Mouse (Mus musculus) midbrain, embryonic 16.5 days (tissue): ENCODE measurements at regions not wholly inside any gene's neighbourhood (a gene's known extent, or its start where the extent isn't known, plus 50 kb on each side); places are given as distances from the start of the nearest gene placed in this dataset.

Experiments
- ATAC-seq: fragments of 200-750 bp; cut with Nextera tagmentation; 2 replicates; pipeline ENCODE4 v1.8.0; 2017; ENCODE audit warnings: moderate TSS enrichment
- H3K27ac ChIP-seq: fragments of 300-500 bp; sonication (generic); 2 replicates; pipeline ENCODE4 v1.5.1; 2014; ENCODE audit warnings: mild to moderate bottlenecking, low read length, mixed read lengths
- H3K27me3 ChIP-seq: fragments of 300-500 bp; sonication (generic); 2 replicates; pipeline ENCODE4 v1.6.1; 2014; ENCODE audit warnings: low read depth, low read length, mixed read lengths; ENCODE audit not compliant: control insufficient read depth, insufficient read depth
- H3K36me3 ChIP-seq: fragments of 300-500 bp; sonication (generic); 2 replicates; pipeline ENCODE4 v1.6.1; 2014; ENCODE audit warnings: mild to moderate bottlenecking, low read length, moderate library complexity, mixed read lengths; ENCODE audit not compliant: control insufficient read depth, insufficient read depth
- H3K4me1 ChIP-seq: fragments of 300-500 bp; sonication (generic); 2 replicates; pipeline ENCODE4 v1.6.1; 2014; ENCODE audit warnings: mild to moderate bottlenecking, low read length, mixed read lengths; ENCODE audit not compliant: control insufficient read depth, insufficient read depth
- H3K4me2 ChIP-seq: fragments of 300-500 bp; sonication (generic); 2 replicates; pipeline ENCODE4 v1.6.1; 2014; ENCODE audit warnings: mild to moderate bottlenecking, low read length, mixed read lengths
- H3K4me3 ChIP-seq: fragments of 300-500 bp; sonication (generic); 2 replicates; pipeline ENCODE4 v1.5.1; 2014; ENCODE audit warnings: low read depth, mild to moderate bottlenecking, low read length, moderate library complexity, mixed read lengths
- H3K9ac ChIP-seq: fragments of 300-500 bp; sonication (generic); 2 replicates; pipeline ENCODE4 v1.6.1; 2014; ENCODE audit warnings: low read depth, low read length, mixed read lengths
- H3K9me3 ChIP-seq: fragments of 300-500 bp; sonication (generic); replicated peaks from 2 replicates; pipeline ENCODE4 v1.6.1; 2014; ENCODE audit warnings: mild to moderate bottlenecking, low read length, mixed read lengths; ENCODE audit not compliant: control insufficient read depth, poor library complexity, severe bottlenecking
- WGBS: fragments of 180-500 bp; shearing (Covaris S2); extraction: QIAGEN DNeasy Blood & Tissue Kit; methylation state at CpG from one replicate; pipeline ENCODE4 v1.1.7; 2014; 5-methylcytosine and 5-hydroxymethylcytosine counted together

- H3K9me3 ChIP-seq: no peaks in the 10 kb centered on the region
- H3K36me3 ChIP-seq: no peaks in the 10 kb centered on the region
- no peak overlapping the region for H3K4me3 ChIP-seq
- WGBS: 58% methylated on average over 1 of the region's 1 CpGs
- ATAC-seq: no peak
- no peak overlapping the region for H3K9ac ChIP-seq
- H3K4me1 ChIP-seq: no peaks in the 10 kb centered on the region
- H3K27ac ChIP-seq: no peak overlapping the region
- H3K27me3 ChIP-seq: no peaks in the 10 kb centered on the region
- no peak overlapping the region for H3K4me2 ChIP-seq
These were observed 88.4 kb upstream of the Fbxo33 start for GRCm38 (mm10) chr12:59307958-59308357.

GRCm38 (mm10) chr12:59304522-59304921, 85.0 kb upstream of the Fbxo33 start:
- Histone ChIP-seq H3K27me3 (no peaks in the 10 kb centered on the region), H3K36me3 (no peaks in the 10 kb centered on the region), H3K9ac (no peak overlapping the region), H3K4me3 (no peak overlapping the region), H3K4me2 (no peak overlapping the region), H3K4me1 (no peaks in the 10 kb centered on the region), H3K9me3 (no peaks in the 10 kb centered on the region), H3K27ac (no peak overlapping the region)
- no peak for ATAC-seq
- 47% methylated on average over 6 of the region's 6 CpGs for WGBS
